Mouse (Mus musculus): ENCODE measurements around the gene Rhot2. TPM values are rescaled to one million over a fixed set of nuclear protein-coding genes. Genes with fewer than 3 reads are reported as not detected.

The Rhot2 gene
- polyA plus RNA-seq, 1 experiment = 62.1 TPM

DNA sequence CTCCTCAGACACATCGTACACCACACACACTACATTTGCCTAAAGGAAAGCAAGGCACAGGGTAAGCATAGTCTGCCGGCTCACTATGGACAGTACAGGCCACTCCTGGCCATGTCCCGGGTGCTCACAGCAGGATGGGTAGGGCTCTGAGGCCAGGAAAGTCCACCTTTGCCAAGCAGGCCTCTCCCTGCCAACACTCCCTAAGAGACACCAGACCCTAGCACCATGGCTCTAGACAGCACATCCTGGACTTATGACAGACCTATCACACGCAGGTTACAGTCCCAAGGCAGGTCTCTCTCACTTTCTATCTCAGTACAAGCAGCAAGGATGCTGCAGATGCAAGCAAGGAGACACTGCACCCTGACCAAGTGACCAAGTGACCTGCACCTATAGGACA is 1.5 kb downstream of the Rhot2 start:
- DNase-seq (ENCODE audit: low read depth in 1 of 2, low spot score in 2 of 2) = no peak
- Histone ChIP-seq H3K27ac (ENCODE audit: insufficient read depth, low read length) (no peak overlapping the region), H3K4me3 (ENCODE audit: extremely low read depth, insufficient read depth, insufficient read length) (no peak overlapping the region), H3K36me3 (ENCODE audit: control insufficient read depth, insufficient read depth, low read length) (peaks cover 30% of the 10 kb centered on the region), H3K4me1 (ENCODE audit: control insufficient read depth, insufficient read depth, insufficient read length) (peaks cover 15% of the 10 kb centered on the region), H3K27me3 (ENCODE audit: control insufficient read depth, insufficient read depth, low read length) (no peaks in the 10 kb centered on the region)
- 91% methylated on average over 4 of the region's 4 CpGs for WGBS
- TF ChIP-seq POLR2A (IDR thresholded peaks at IDR 0.05; ENCODE audit: low read depth, low read length) = no peak
- TF ChIP-seq CTCF (IDR thresholded peaks at IDR 0.05; ENCODE audit: extremely low read depth, insufficient read depth, insufficient read length, insufficient replicate concordance) = no peak

DNA sequence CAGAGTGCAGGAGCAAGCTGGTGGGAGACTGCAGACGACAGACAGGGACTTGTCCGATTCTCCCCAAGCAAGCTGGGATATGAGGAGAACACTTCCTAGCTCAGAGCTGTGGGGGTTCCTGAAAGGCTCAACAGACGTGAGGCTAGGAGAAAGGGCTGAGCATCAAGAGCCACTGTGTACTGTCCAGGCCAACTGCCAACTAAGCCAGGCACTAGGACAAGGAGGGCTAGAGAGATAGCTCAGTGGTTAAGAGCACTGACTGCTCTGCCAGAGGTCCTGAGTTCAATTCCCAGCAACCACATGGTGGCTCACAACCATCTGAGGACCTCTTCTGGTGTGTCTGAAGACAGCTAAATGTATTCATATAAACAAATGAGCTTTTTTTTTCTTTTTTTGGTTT is 2.1 kb downstream of the Rhot2 start:
- Histone ChIP-seq H3K4me3 (ENCODE audit: extremely low read depth, insufficient read depth, insufficient read length) (no peak overlapping the region), H3K27ac (ENCODE audit: insufficient read depth, low read length) (no peak overlapping the region), H3K36me3 (ENCODE audit: control insufficient read depth, insufficient read depth, low read length) (peaks cover 30% of the 10 kb centered on the region), H3K4me1 (ENCODE audit: control insufficient read depth, insufficient read depth, insufficient read length) (peaks cover 15% of the 10 kb centered on the region), H3K27me3 (ENCODE audit: control insufficient read depth, insufficient read depth, low read length) (no peaks in the 10 kb centered on the region)
- WGBS = 90% methylated on average over 3 of the region's 3 CpGs
- DNase-seq (ENCODE audit: low read depth in 1 of 2, low spot score in 2 of 2) = no peak
- TF ChIP-seq CTCF (IDR thresholded peaks at IDR 0.05; ENCODE audit: extremely low read depth, insufficient read depth, insufficient read length, insufficient replicate concordance) = no peak
- no peak for TF ChIP-seq POLR2A (IDR thresholded peaks at IDR 0.05; ENCODE audit: low read depth, low read length)

DNA sequence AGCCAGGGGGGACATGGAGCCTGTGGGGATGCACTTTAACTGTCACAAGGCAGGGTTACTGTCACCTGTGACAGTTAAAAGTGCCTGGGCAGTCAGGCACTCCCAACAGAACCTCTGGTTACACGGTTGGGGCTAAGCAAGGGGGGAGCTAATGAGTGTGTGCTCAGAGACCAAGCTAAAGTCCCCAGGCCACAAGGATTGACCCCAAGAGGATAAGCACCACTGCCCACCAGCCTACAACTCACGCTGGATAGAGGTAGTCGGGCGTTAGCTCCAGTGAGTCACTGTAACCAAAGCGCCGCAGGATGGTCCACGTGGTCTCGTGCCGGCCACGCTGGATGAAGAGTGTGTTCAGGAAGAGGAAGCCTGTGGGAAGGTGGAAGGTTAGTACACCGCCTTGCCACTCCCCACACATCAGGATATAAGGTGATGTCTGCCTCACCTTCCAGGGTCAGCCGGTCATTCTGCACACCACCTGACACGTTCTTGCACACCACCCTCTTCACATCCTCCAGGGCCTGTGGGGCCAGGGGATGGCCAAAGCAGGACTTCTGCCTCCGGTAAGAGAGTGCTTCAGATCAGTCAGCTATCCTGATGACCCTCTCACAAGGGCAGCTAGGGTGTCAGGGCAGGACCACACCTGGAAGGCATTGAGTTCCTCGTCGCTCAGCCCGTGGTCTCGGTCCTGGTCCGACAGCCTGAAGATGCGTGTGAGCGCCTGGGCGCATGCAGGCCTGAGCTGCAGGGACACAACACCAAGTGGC is 3.4 kb downstream of the Rhot2 start, which contains the start of gene Gm20683:
Gene Gm20683 (minus strand): TSS at position 647 of the 764 bp plus-strand sequence.
- Histone ChIP-seq H3K27ac (ENCODE audit: insufficient read depth, low read length) (no peak within 1 kb of the TSS), H3K4me1 (ENCODE audit: control insufficient read depth, insufficient read depth, insufficient read length) (peaks cover 19% of the 10 kb centered on the region), H3K4me3 (ENCODE audit: extremely low read depth, insufficient read depth, insufficient read length) (no peak within 1 kb of the TSS), H3K27me3 (ENCODE audit: control insufficient read depth, insufficient read depth, low read length) (no peaks in the 10 kb centered on the region), H3K36me3 (ENCODE audit: control insufficient read depth, insufficient read depth, low read length) (peaks cover 30% of the 10 kb centered on the region)
- no peak for TF ChIP-seq POLR2A (IDR thresholded peaks at IDR 0.05; ENCODE audit: low read depth, low read length)
- TF ChIP-seq CTCF (IDR thresholded peaks at IDR 0.05; ENCODE audit: extremely low read depth, insufficient read depth, insufficient read length, insufficient replicate concordance) = no peak
- no peak for DNase-seq (ENCODE audit: low read depth in 1 of 2, low spot score in 2 of 2)
- 97% methylated on average over 22 of the region's 22 CpGs for WGBS

DNA sequence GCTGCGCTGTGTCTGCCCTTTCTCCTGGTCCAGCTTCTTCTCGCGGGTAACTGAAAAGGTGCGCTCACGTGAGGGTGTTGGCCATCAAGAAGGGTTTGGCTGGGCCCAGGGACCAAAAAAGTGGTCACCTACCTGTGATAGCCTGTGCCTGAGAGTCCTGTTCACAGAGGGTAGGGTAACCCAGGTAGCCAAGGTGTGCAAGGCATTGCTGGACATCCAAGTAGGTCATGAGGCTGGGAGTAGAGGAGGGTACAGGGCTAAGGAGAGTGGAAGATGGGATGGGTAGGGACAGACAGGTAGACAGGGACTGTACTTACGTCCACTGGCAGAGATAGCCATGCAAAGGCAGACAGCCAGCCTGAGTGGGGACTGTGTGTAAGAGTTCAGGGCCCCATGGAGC is 4.1 kb downstream of the Rhot2 start:
- Histone ChIP-seq H3K27ac (ENCODE audit: insufficient read depth, low read length) (no peak overlapping the region), H3K27me3 (ENCODE audit: control insufficient read depth, insufficient read depth, low read length) (no peaks in the 10 kb centered on the region), H3K4me3 (ENCODE audit: extremely low read depth, insufficient read depth, insufficient read length) (no peak overlapping the region), H3K4me1 (ENCODE audit: control insufficient read depth, insufficient read depth, insufficient read length) (peaks cover 19% of the 10 kb centered on the region), H3K36me3 (ENCODE audit: control insufficient read depth, insufficient read depth, low read length) (peaks cover 30% of the 10 kb centered on the region)
- WGBS = 95% methylated on average over 6 of the region's 6 CpGs
- DNase-seq (ENCODE audit: low read depth in 1 of 2, low spot score in 2 of 2) = no peak
- TF ChIP-seq POLR2A (IDR thresholded peaks at IDR 0.05; ENCODE audit: low read depth, low read length) (no peak), CTCF (IDR thresholded peaks at IDR 0.05; ENCODE audit: extremely low read depth, insufficient read depth, insufficient read length, insufficient replicate concordance) (no peak)

DNA sequence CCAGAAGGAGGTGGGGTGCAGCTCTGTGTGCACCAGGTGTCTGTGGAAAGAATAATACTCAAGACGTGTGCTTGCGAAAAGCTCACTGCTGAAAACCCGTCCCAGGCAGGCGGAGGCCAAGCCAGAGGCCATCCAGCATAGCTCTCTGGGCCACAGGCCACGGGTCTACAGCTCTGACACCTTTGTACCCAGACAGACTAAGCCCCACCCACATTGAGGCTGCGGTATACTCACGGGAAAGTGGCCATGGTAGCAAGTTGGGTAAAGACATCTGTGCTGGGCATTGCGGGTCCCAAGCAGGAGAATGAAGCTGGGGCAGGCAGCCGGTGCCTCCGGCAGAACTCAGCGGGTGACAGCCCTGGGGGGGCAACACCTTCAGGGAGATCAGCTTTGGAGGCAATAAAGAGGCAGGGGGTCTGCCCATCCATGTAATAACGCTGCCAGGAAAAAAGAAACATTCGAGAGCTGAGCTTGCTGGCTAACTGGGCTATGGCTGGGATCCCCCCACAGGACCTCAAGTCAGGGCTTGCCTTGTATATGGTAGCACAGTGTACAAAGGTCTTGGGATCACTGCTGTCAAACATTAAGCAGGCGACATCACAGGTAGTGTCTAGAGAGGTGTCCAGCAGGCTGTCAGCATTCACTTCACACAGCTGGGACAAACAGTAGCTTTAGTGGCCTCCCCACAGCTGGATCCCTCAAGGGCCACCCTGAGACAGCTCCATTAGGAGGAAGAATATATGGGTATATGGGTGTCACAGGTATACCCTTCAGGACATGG is 5.0 kb downstream of the Rhot2 start:
- TF ChIP-seq CTCF (IDR thresholded peaks at IDR 0.05; ENCODE audit: extremely low read depth, insufficient read depth, insufficient read length, insufficient replicate concordance) (no peak), POLR2A (IDR thresholded peaks at IDR 0.05; ENCODE audit: low read depth, low read length) (no peak)
- H3K36me3 ChIP-seq (ENCODE audit: control insufficient read depth, insufficient read depth, low read length) = peaks cover 30% of the 10 kb centered on the region
- H3K4me3 ChIP-seq (ENCODE audit: extremely low read depth, insufficient read depth, insufficient read length) = no peak overlapping the region
- 93% methylated on average over 14 of the region's 14 CpGs for WGBS
- H3K27me3 ChIP-seq (ENCODE audit: control insufficient read depth, insufficient read depth, low read length) = no peaks in the 10 kb centered on the region
- no peak for DNase-seq (ENCODE audit: low read depth in 1 of 2, low spot score in 2 of 2)
- H3K27ac ChIP-seq (ENCODE audit: insufficient read depth, low read length) = no peak overlapping the region
- H3K4me1 ChIP-seq (ENCODE audit: control insufficient read depth, insufficient read depth, insufficient read length) = peaks cover 13% of the 10 kb centered on the region

DNA sequence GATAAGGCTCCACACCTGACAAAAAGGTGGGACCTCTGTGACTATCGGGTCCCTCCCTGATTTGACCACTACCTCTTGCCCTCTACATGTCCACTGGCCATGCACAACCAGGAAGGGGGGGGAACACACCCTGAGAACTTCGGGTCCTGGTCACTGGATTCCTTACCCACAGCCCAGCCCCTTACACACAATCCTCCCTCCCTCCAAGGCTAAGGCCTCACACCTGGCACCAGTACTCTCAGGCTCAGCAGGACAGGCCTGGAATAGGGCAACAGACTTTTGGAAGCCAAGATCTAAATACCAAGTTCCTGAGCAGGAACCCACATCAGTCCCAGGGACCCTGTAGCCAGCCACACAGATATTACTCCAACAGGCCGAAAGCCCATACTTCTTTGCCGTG is 5.7 kb downstream of the Rhot2 start:
- TF ChIP-seq POLR2A (IDR thresholded peaks at IDR 0.05; ENCODE audit: low read depth, low read length) = no peak
- TF ChIP-seq CTCF (IDR thresholded peaks at IDR 0.05; ENCODE audit: extremely low read depth, insufficient read depth, insufficient read length, insufficient replicate concordance) = no peak
- no peak for DNase-seq (ENCODE audit: low read depth in 1 of 2, low spot score in 2 of 2)

More for the DNA sequence above, 5.7 kb downstream of the Rhot2 start:
- no peaks in the 10 kb centered on the region for H3K27me3 ChIP-seq (ENCODE audit: control insufficient read depth, insufficient read depth, low read length)
- peaks cover 16% of the 10 kb centered on the region for H3K4me1 ChIP-seq (ENCODE audit: control insufficient read depth, insufficient read depth, insufficient read length)
- peaks cover 30% of the 10 kb centered on the region for H3K36me3 ChIP-seq (ENCODE audit: control insufficient read depth, insufficient read depth, low read length)
- no peak overlapping the region for H3K4me3 ChIP-seq (ENCODE audit: extremely low read depth, insufficient read depth, insufficient read length)
- no peak overlapping the region for H3K27ac ChIP-seq (ENCODE audit: insufficient read depth, low read length)
- 90% methylated on average over 4 of the region's 4 CpGs for WGBS

Measured in spleen, adult 2 months (tissue).